Mouse (Mus musculus): ENCODE data around the gene Foxd1.

Foxd1 gene

DNA sequence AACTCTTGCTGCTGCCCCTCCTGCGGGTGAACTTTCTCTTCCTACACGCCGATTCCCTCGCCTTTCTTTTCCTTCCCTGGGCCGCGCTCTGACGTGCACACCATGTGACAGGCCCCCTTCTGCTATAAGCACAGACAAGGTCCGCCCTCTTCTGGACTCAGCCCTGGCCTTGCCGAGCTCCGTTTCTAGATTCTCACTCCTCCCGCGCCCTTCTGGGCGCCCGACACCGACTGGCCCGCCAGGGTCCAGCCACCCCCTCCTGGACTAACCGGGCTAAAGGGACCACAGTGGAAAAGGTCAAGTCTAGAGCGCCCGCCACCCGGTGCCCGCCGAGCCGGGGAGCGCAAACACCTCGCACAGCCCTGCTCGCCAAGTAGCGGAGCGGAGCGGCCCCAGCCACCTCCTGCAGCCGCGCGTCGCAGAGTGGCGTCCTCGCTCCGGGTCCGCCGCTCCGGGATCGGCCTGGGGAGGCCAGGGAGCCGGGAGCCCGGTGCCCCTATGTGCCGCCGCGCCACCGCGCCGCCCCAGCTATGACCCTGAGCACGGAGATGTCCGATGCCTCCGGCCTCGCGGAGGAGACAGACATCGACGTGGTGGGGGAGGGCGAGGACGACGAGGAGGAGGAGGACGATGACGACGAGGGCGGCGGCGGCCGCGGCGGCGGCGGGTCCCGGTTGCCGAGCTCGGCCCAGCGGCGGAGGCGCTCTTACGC is at the start of gene Foxd1:
Gene Foxd1, plus strand, starts transcription at position 153 of the 712 bp plus-strand sequence.
- peak; percentile 34 for DNase-seq

DNA sequence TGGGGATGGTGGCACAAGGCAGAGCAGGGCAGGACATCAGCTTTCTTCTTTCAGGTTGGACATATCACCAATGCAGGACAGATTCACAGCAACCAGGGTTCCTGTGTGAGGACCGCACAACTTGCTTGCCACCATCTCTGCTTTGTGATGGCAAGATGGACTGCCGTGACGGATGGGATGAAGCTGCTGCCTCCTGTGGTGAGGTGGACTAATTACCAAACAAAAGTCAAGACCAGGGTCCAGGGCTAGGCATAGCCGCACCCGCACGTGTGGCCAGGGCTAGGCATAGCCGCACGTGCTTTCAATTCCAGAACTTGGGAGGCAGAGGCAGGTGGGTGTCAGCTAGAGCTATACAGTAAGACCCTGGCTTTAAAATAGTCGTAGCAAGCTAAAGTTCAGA is 48.8 kb upstream of the Foxd1 start:
- no peak for DNase-seq

DNA sequence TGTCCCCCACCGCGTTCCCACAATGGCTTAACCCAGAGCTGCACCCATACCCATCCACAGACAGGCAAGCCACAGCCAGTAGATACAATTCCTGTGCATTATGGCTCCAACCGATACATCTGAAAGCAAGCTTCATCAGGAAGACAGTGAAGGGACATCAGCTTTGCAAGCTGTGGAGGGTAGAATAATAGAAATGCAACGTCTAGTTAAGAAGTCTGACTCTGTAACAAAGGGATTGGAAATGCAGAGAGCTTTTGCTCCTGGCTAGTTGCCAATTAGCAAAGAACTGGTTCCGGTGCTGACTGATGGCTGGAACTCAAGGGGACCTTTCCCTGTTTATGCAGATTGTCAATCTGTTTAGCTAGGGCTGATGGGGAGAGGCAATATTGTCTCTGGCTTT is 47.6 kb upstream of the Foxd1 start:
- DNase-seq: no peak

DNA sequence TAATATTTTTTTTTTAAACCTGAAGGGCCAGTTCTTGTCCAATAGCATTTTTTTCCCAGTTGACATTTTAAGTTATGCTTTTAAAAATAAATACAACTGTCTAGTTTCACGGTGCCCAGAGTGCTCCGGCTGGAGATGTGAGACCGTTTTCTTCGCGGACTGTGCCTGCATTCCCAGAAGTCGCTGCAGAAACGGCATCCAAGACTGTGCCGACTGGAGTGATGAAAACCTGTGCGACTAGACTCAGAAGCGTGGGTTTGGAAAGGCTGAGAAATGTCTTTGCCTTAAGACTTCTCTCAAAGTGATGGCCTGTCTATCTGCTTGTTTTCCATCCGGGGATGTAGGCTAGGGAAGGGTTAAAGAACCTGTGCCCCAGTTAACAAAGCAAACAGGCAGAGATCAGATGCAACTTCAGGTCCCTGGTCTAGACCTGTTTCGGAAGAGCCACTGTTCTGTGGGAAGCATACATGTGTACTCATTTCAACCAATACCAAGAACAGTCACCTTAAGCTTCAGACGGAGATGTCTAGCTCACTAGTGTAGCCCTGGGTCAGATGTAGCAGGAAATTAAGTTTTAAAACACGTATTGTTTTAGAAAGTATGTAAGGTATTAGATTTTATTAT is 47.1 kb upstream of the Foxd1 start:
- DNase-seq: no peak

DNA sequence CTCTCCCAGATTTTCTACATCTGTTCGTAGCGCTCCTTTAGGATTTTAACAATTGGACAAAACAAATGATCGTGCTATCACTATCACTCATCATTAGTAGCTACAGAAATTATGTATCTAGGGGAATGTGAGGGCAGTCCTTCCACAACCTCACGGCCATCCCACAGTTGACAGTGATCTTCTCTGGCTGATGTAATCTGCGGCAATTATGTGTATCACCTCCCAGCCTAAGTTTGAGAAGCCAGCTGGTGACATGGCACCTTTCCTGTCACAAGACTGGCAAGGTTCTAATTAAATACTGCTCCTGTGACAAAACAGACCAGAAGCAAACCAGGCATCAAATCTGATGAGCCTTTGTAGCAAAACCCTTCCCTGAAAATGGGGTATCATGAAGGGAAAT is 46.0 kb upstream of the Foxd1 start:
- no peak for DNase-seq

DNA sequence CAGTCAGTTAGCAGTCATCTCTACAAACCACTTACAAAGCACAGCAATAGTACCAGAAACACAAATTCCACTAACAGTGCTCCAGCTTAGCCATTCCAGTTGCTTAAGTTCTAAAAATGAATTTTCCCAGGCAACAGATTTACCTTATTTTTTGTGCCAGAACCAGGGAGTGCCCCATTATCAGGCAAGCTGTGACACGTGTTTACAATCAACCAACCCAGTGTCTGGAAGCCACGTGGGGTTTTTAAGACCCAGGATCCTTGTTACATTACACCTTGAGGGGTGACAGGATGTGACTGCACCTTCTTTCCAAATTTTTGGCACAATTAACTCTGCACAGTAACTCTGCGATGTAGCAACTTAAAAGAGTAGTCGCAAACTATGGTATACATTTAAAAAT is 45.3 kb upstream of the Foxd1 start:
- no peak for DNase-seq

DNA sequence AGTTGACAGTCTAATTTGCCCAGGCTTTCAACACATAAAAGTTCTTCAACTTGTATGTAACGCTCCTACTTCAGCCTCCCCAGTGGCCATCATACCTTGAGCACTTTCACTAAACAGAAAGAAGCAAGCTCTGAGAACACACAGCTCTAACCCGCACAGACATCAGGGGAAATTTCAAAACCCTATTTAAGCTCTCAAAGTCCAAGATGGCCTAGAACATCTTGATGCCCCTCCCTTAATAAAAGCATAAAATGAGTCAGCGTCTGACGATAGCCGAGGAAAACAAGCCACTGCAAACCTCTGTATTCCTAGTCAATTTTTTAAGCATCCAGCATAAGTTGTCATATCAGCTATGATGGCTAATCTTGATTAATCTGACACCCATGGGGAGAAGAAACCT is 42.4 kb upstream of the Foxd1 start:
- DNase-seq: no peak

DNA sequence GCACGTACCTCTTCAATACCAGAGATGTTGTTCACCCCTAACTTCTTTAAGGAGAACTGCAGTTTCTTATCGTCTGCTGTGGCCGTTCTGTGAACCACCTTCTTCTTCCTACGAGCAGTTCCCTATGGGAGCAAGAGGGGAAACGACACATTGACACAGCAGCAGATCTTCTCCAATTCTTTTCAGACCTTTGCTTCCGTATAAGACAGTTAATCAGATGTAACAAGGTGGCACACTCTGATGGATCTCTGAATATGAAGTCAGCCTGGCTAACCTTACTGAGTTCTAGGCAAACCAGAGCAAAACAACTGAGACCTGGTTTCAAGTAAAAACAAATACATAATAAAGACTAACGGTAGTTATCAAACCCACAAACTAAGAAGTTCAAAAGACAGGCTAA is 40.4 kb upstream of the Foxd1 start:
- no peak for DNase-seq

DNA sequence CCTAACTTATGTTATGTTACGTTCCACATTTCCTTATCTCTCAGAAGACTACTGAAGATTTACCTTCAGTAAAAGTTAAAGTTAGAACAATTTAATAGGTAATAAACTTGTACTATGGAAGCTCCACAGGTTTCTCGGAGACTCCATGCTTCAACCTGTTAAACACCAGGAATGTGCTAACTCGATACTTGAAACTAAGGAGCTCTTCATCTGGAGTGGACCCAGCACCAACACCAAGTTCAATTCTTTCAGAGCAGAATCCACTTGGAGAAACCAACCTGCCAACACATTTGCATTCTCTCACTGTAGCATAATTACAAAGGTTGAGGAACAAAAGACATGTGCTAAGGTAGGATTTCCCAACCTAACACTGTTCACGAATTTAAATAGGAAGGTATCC is 38.9 kb upstream of the Foxd1 start:
- no peak for DNase-seq

DNA sequence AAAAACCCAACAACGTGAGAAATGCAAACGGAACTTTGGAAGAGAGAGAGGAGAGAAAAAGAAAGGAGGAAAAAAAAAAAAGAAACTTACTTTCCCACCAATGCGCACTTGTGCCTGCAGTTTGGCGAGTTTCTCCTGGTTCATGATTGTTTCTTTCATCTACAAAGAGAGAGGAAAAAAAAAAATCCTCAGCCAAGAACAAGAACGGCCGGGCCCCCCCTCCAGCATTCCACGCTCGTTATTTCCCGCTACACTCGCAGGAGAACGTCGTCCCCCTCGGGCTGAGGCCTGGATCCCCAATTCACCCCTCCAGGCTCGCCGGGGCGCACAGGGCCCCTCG is 37.9 kb upstream of the Foxd1 start:
- DNase-seq: no peak

DNA sequence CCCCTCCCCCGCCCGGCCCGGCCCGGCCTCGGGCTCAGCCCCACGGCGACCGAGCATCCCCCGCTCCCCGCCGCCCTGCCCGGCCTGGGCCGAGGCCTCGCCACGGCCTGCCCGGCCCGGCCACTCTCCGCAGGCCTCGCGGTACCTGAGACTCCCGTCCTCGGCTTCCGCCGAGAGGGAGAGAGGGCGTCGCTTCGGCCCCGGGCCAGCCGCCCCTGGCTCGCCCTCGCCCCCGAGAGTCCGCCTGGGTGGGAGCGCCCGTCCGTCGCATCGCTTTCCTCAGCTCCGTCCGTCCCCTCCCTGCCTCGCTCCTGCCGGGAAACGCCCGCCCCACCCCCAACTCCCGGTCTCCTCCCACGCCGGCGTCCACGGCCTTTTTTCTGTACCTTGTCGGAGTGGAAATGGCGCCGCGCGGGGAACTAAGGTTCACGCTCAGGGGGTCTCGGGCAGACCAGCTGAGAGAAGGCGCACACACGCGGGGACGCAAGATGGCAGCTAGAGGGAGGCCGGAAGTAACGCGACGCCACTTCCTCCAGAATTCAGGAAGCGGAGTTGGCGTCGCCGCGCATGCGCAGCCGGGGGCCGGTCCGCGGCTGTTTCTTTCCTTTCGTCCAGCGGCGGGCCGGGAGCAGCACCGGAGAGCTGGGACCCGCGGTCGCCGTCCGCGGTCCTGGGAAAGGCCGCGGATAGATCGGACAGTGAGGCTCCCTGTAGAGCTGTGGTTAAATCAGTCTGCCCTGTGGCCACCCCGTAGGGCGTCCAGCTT is 37.4 kb upstream of the Foxd1 start, which contains the start of gene Btf3:
Gene Btf3, minus strand, starts transcription at position 527 of the 766 bp plus-strand sequence.
- DNase-seq: peak; percentile 95

DNA sequence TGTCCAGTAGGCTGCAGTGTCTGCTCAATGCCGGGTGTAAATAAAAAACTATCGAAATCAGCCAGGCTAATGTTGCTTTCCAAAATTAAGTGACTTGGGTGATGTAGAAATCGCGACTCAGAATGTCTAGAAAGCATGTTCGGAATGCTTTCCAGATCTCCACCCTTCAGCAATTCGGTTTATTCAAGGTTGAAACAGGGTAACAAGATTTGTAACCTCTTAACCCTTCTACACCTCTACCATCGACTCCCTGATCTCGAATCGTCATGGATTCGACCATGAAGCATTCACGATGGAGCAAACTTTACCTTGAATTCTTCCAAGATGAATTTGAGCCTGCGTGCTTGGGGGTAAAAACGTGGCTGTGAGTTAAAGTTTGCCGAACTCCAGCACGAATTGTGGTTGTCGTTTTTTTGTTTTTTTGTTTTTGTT is 36.8 kb upstream of the Foxd1 start:
- no peak for DNase-seq

DNA sequence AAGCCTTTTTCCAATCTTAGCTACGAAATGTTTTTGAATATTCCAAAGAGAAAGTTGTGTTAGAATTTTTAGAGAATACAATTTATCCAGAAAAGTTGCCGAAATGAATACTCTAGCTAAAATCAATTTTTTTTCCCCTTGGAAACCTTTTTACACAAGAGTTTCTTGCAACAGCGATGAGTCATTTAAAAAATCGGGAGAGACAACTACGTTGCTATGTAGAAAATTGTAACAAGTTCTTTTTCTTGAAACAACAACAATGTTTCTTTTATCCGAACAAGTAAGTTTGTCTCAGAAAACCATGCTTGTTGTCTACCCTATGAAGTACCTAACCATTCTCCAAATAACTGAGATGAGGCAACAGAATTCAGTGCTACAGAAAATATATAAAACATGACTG is 36.1 kb upstream of the Foxd1 start:
- no peak for DNase-seq

DNA sequence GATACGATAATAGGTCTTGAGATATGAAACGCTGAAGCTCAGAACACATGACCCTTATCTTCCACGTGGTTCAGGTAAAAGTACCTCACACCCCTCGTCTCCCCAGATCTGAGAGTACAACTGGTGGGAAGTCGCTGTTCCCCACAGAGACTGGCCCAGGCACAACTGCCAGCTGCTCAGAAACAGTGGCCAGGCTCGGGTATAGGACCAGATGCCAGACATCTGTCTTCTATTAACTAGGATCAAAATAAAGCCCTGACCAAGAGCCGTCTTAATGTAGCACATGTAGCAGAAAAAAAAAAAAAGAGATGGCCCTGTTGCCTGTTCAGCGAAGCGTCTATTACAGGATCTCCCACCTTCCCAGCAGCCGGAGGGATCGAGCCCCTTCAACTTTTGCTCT is 29.0 kb upstream of the Foxd1 start:
- no peak for DNase-seq

DNA sequence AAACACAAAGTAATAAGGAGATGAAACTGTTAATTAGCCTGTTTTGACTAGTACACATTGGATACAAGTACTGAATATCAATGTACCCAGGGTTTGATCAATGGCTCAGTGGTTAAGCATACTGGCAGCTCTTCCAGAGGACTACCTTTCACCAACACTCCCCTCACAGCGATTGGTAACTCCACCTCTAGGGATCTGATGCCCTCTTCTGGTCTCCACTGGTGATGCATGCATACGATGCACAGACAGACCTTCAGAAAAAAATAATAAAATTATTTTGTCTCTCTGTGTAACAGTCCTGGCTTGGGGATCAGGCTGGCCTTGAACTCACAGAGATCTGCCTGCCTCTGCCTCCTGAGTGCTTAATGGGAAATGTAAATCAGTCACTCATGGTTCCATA is 21.9 kb upstream of the Foxd1 start:
- peak; percentile 59 for DNase-seq

DNA sequence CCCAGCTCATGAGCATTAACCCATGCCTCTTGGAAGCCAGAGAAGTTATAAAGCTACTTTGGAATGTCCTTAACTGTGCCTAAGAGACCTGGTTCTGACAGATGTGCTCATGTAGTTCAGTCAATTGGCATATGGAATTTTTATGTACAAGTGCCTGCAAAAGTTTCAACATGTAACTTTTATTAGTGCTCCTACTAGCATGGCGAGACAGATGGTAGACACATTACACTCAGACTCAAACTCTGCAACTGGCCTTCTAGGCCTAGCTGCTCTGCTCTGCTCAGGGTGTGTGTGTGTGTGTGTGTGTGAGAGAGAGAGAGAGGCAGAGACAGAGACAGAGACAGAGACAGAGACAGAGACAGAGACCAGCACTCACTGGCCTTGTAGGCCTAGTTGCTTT is 17.8 kb upstream of the Foxd1 start:
- no peak for DNase-seq

DNA sequence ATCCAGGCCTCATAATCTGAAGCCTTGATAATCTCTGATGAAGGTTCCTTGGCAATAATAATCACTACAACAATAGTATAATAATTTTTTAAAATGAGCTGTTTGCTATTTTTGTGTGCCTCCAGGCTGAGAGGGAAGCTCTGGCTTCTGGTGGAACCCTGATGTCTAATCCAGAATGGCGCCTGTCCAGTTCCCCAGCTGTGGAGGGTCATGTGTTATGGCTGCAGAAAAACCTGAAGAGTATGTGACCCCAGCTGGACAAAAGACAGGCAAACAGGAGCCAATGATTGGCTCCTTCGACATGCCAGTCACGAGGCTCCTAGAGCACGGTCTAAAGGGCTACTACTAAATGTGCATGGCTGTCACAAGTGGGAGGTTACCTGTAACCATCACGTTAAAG is 13.5 kb upstream of the Foxd1 start:
- DNase-seq: peak; percentile 47

DNA sequence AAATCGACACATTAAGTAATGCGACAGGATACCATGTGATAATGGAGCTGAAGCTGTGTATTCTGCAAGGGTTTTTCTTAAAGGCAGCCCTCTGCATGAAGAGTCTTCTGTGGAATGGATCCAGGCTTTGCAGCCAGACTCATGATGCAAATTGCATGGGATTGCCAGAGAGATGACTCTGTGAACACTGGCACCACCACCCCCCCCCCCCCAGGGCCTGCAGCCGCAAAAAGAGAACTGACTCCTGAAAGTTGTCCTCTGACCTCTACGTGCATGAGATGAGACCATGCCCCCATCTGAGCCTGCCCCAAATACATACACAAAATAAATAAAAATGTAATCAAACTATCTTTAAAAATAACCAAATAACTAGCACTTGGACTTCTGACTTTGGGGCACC is 4.6 kb upstream of the Foxd1 start:
- DNase-seq: no peak

DNA sequence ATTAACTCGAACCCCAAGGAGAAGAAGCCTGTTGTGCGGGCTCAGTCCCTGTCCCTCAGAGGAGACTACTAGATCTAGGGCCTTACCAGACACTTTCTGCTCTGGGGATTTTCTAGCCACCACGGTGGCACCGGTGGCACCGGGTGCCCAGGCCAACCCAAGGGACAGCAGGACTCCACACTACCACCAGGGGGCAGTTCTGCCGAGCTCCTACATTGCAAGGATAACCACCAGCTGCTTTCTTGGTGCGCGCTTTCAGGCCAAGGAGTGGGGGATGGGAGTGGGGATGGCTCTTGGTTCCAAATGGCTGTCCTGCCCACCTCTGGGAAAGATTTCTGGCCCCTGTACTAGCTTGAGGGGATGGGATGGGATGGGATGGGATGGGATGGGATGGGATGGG is 2.5 kb upstream of the Foxd1 start:
- DNase-seq: peak; percentile 33

DNA sequence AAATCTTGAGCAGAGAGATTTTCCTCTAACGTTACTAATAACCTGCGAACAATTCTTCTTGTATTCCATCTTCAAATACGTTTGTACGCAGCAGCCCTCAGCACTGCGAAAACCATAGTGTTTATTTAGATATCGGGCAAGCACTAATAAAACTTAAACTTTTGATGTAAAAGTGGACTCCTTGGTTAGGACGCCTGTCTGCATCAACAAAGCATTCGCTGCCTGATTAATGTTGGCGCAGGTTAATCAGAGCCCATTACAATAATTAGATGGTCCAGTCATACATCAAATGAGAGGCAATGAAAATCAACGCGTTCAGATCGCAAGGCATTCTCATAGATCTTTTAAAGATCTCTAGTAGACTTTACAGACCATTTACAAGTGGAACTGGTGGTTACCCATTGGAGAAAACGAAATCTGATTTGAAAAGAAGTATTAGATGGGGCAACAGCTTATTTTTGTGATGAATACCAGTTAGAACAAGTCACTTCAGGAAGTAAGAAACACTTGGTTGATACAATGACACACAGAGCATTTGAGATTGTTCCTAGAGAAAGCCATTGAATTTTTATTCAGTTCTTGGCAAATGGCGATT is 1.6 kb upstream of the Foxd1 start:
- DNase-seq: no peak

DNA sequence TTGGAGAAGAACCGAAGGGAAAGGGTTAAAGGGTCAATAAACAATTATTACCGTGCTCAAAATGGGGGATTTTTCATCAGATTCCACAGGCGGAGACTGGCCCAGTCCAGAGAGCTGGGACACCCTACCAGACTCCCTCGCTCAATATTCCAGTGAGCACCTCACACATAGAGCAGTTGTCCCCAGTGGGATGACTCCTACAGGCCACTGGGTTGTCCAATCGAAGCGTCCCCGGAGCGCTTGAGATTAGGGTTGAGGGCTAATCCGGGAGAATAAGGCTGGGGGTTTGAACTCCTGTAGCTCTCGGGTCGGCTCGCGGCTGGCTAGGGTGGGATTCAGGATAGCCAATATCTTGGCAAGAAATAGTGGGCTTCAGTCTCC is 343 bp upstream of the Foxd1 start:
- no peak for DNase-seq

DNA sequence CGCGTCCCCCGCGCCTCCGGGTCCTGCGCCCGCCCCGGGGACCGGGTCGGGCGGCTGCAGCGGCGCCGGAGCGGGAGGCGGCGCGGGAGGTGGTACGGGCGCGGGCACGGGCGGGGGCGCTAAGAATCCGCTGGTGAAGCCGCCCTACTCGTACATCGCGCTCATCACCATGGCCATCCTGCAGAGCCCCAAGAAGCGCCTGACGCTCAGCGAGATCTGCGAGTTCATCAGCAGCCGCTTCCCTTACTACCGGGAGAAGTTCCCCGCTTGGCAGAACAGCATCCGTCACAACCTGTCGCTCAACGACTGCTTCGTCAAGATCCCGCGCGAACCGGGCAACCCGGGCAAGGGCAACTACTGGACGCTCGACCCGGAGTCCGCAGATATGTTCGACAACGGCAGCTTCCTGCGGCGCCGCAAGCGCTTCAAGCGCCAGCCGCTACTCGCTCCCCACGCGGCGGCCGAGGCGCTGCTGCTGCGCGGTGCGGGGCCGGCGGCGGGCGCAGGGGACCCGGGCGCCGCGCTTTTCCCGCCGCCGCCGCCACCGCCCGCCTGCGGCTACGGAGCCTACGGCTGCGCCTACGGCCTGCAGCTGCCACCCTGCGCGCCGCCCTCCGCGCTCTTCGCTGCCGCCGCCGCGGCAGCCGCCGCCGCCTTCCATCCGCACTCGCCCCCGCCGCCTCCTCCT is 973 bp downstream of the Foxd1 start:
- peak; percentile 4 for DNase-seq

DNA sequence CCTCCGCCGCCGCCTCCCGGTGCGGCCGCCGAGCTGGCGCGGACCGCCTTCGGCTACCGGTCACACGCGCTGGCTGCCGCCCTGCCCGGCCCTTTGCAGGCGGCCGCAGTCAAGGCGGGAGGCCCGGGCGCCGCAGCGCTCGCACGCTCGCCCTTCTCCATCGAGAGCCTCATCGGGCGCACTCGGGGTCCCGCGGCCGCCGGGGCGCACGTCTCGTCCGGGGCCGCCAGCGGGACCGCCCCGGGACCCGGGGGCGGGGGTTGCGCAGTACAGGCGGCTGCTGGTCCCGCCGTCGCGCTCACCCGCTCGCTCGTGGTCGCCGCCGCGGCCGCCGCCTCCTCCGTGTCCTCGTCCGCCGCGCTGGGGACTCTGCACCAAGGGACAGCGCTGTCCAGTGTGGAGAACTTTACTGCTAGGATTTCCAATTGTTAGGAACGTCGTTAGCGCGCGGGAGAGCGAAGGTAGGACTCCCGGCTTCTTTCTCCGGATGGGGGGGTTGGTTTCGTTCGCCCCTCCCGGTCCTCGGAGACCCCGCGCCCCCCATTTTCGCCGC is 1.6 kb downstream of the Foxd1 start:
- DNase-seq: peak; percentile 21

Measured in lung, postnatal 14 days (tissue).